Mouse (Mus musculus): Measurements from ENCODE around the gene Vps37d.

Vps37d gene

GRCm38 (mm10) chr5:135040059-135040458, 38.0 kb downstream of the Vps37d start:
- in situ Hi-C loops (cut with MboI; ENCODE audit: low pct_unique_long_range_greater_than_20kb in 1 of 2, low sequenced_read_pairs in 2 of 2, unreplicated experiment in 1 of 2): no loop called here

GRCm38 (mm10) chr5:135039541-135039940, 38.5 kb downstream of the Vps37d start:
- in situ Hi-C loops (cut with MboI; ENCODE audit: low pct_unique_long_range_greater_than_20kb in 1 of 2, low sequenced_read_pairs in 2 of 2, unreplicated experiment in 1 of 2): no loop called here

GRCm38 (mm10) chr5:135037946-135038345, 40.1 kb downstream of the Vps37d start:
- in situ Hi-C loops (cut with MboI; ENCODE audit: low pct_unique_long_range_greater_than_20kb in 1 of 2, low sequenced_read_pairs in 2 of 2, unreplicated experiment in 1 of 2): no loop called here

GRCm38 (mm10) chr5:135035608-135036359, 42.3 kb downstream of the Vps37d start:
- in situ Hi-C loops (cut with MboI; ENCODE audit: low pct_unique_long_range_greater_than_20kb in 1 of 2, low sequenced_read_pairs in 2 of 2, unreplicated experiment in 1 of 2): no loop called here

- in situ Hi-C loops (cut with MboI; ENCODE audit: low pct_unique_long_range_greater_than_20kb in 1 of 2, low sequenced_read_pairs in 2 of 2, unreplicated experiment in 1 of 2): no loop called here
Observed at GRCm38 (mm10) chr5:135034593-135034992, 43.5 kb downstream of the Vps37d start.

GRCm38 (mm10) chr5:135032581-135032980, 45.5 kb downstream of the Vps37d start:
- in situ Hi-C loops (cut with MboI; ENCODE audit: low pct_unique_long_range_greater_than_20kb in 1 of 2, low sequenced_read_pairs in 2 of 2, unreplicated experiment in 1 of 2): no loop called here

- in situ Hi-C loops (cut with MboI; ENCODE audit: low pct_unique_long_range_greater_than_20kb in 1 of 2, low sequenced_read_pairs in 2 of 2, unreplicated experiment in 1 of 2): no loop called here
Observed at GRCm38 (mm10) chr5:135029007-135029854, 48.8 kb downstream of the Vps37d start.

- in situ Hi-C loops (cut with MboI; ENCODE audit: low pct_unique_long_range_greater_than_20kb in 1 of 2, low sequenced_read_pairs in 2 of 2, unreplicated experiment in 1 of 2): no loop called here
Observed at GRCm38 (mm10) chr5:135025899-135026298, 52.2 kb downstream of the Vps37d start.

- in situ Hi-C loops (cut with MboI; ENCODE audit: low pct_unique_long_range_greater_than_20kb in 1 of 2, low sequenced_read_pairs in 2 of 2, unreplicated experiment in 1 of 2): no loop called here
Observed at GRCm38 (mm10) chr5:135024665-135025224, 53.3 kb downstream of the Vps37d start.

- in situ Hi-C loops (cut with MboI; ENCODE audit: low pct_unique_long_range_greater_than_20kb in 1 of 2, low sequenced_read_pairs in 2 of 2, unreplicated experiment in 1 of 2): no loop called here
Observed at GRCm38 (mm10) chr5:135023344-135024173, 54.5 kb downstream of the Vps37d start, which contains the start of gene Stx1a. TSS of gene Stx1a (plus strand) at chr5:135023482.

Data from mouse embryonic stem cell (cell line).